Comparison of ENCODE assay signal across 8 mouse cellular contexts in the genomic region with DNA sequence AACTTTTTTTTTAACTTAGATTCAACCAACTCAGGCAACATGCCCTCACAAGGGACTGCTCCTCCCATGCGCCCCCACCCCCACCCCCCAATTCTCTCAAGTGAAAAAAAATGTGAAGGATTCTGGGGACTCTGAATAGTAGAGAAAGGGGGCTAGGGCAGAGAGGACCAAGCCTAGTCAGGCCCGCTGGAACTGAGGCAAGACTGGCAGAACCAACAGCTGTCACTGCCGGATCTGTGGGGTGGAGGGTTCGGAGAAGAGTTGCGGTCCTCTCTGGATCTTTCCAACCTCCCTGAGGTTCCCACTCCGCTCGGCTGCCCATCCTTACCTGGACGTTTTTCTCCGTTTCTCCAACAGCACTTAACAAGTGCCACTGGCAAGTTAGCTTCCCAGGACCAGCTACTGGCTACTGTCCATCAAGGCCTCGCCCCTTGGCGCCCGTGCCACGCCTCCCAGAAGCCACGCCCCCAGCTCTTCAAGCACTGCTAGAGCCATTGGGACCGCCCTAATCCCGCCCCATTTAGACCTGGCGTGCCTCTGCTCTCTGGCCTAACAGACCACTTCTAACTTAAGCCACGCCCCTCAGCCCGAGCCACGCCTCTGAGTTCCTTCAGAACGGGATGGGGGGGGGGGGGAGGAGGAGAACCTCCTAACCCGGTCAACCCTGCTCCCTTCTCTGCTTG. TPM values are rescaled to one million over a fixed set of nuclear protein-coding genes. Genes with fewer than 3 reads are reported as not detected.
DNase-seq lines count a peak whose midpoint lies in the region; ATAC-seq and TF ChIP-seq lines count a peak whose summit lies in the region.

A gene (minus strand): TSS at position 391 of the 683 bp plus-strand sequence.

- H3K27ac ChIP-seq in embryonic facial prominence, embryonic 13.5 days: no peak within 1 kb of the TSS
- no peak within 1 kb of the TSS for H3K27ac ChIP-seq in limb, embryonic 10.5 days
- H3K27ac ChIP-seq in midbrain, embryonic 12.5 days (replicated peaks): no peak within 1 kb of the TSS
- H3K27ac ChIP-seq in small intestine, adult 2 months (ENCODE audit: insufficient read depth, low read depth, low read length): no peak within 1 kb of the TSS

- no peaks in the 10 kb centered on the region for H3K9me3 ChIP-seq in embryonic facial prominence, embryonic 13.5 days
- H3K9me3 ChIP-seq in limb, embryonic 10.5 days (replicated peaks): no peaks in the 10 kb centered on the region
- H3K9me3 ChIP-seq in midbrain, embryonic 12.5 days: no peaks in the 10 kb centered on the region

- peak; percentile 98 for DNase-seq in 3134 (ENCODE audit: extremely low read depth, insufficient read length, low spot score)
- DNase-seq in adrenal gland, postnatal 36 days: peak; percentile 93
- DNase-seq in heart, adult 11 months: peak; percentile 99
- peak; percentile 97 for DNase-seq in kidney, adult 11 months
- peak; percentile 86 for DNase-seq in limb, embryonic 10.5 days (ENCODE audit: low spot score)

- TF ChIP-seq POLR2A in small intestine, adult 2 months (IDR thresholded peaks at IDR 0.05; ENCODE audit: low read depth, low read length): no peak

- peak within 1 kb of the TSS; percentile 45 for H3K4me3 ChIP-seq in embryonic facial prominence, embryonic 13.5 days
- peak within 1 kb of the TSS; percentile 47 for H3K4me3 ChIP-seq in limb, embryonic 10.5 days
- H3K4me3 ChIP-seq in midbrain, embryonic 12.5 days: peak within 1 kb of the TSS; percentile 28
- H3K4me3 ChIP-seq in small intestine, adult 2 months (ENCODE audit: low read depth, low read length): peak within 1 kb of the TSS; percentile 56

- no peaks in the 10 kb centered on the region for H3K36me3 ChIP-seq in embryonic facial prominence, embryonic 13.5 days
- no peaks in the 10 kb centered on the region for H3K36me3 ChIP-seq in limb, embryonic 10.5 days
- H3K36me3 ChIP-seq in midbrain, embryonic 12.5 days: no peaks in the 10 kb centered on the region
- no peaks in the 10 kb centered on the region for H3K36me3 ChIP-seq in small intestine, adult 2 months (ENCODE audit: control insufficient read depth, insufficient read depth, low read length)

- TF ChIP-seq CTCF in small intestine, adult 2 months (IDR thresholded peaks at IDR 0.05; ENCODE audit: extremely low read depth, insufficient read length, insufficient replicate concordance, low read depth, low read length): no peak

- 17% methylated on average over 22 of the region's 22 CpGs for WGBS in embryonic facial prominence, embryonic 13.5 days
- 10% methylated on average over 22 of the region's 22 CpGs for WGBS in limb, embryonic 10.5 days
- 30% methylated on average over 22 of the region's 22 CpGs for WGBS in midbrain, embryonic 12.5 days
- WGBS in small intestine, adult 2 months: 12% methylated on average over 20 of the region's 22 CpGs

- H3K4me2 ChIP-seq in embryonic facial prominence, embryonic 13.5 days: peak within 1 kb of the TSS; percentile 59
- peak within 1 kb of the TSS; percentile 49 for H3K4me2 ChIP-seq in midbrain, embryonic 12.5 days (replicated peaks)

- no peaks in the 10 kb centered on the region for H3K4me1 ChIP-seq in embryonic facial prominence, embryonic 13.5 days
- H3K4me1 ChIP-seq in limb, embryonic 10.5 days: no peaks in the 10 kb centered on the region
- H3K4me1 ChIP-seq in midbrain, embryonic 12.5 days: no peaks in the 10 kb centered on the region
- H3K4me1 ChIP-seq in small intestine, adult 2 months (ENCODE audit: control insufficient read depth, insufficient read depth, insufficient read length, low read length): no peaks in the 10 kb centered on the region

- H3K27me3 ChIP-seq in embryonic facial prominence, embryonic 13.5 days: peaks cover 8% of the 10 kb centered on the region; the same call in 1 of the 2 replicates
- H3K27me3 ChIP-seq in limb, embryonic 10.5 days (ENCODE audit: low read depth, poor library complexity, severe bottlenecking): peaks cover 92% of the 10 kb centered on the region
- peaks cover 17% of the 10 kb centered on the region for H3K27me3 ChIP-seq in midbrain, embryonic 12.5 days
- H3K27me3 ChIP-seq in small intestine, adult 2 months (ENCODE audit: control insufficient read depth, insufficient read depth, low read length): no peaks in the 10 kb centered on the region

- no peak within 1 kb of the TSS for H3K9ac ChIP-seq in embryonic facial prominence, embryonic 13.5 days
- no peak within 1 kb of the TSS for H3K9ac ChIP-seq in midbrain, embryonic 12.5 days (replicated peaks)

- ATAC-seq in embryonic facial prominence, embryonic 13.5 days (ENCODE audit: insufficient number of reproducible peaks, insufficient read depth, low FRiP score, low TSS enrichment, low read depth): peak; percentile 94
- ATAC-seq in midbrain, embryonic 12.5 days (ENCODE audit: low FRiP score, low read depth): peak; percentile 99

RNA-seq across cellular contexts. Expression of the gene that starts here (rescaled TPM):
- 10 to 100 TPM; 17.9 to 41.0 TPM for total RNA-seq in adrenal gland, postnatal 36 days (2021)
- polyA plus RNA-seq in embryonic facial prominence, embryonic 13.5 days (2015; fragmentation: Nextera tagmentation; extraction: Ambion mirVana): 0.83 and 0.98 TPM in 2 replicates
- 0.19 and 0.34 TPM in 2 replicates for polyA plus RNA-seq in limb, embryonic 10.5 days (2016; fragmentation: Nextera tagmentation; extraction: Ambion mirVana)
- polyA plus RNA-seq in midbrain, embryonic 12.5 days (2016; fragmentation: Nextera tagmentation; extraction: Ambion mirVana): 0.24 and 0.38 TPM in 2 replicates
- 0.16 and 0.33 TPM in 2 replicates for polyA plus RNA-seq in small intestine, adult 2 months (2012; rRNA removed)

Comparison
In these comparisons a context has a peak if more than half of its experiments do, and no peak if none do; other contexts are left out.
1. Peak in ATAC-seq, H3K4me3 ChIP-seq and H3K4me2 ChIP-seq in embryonic facial prominence, embryonic 13.5 days; RNA of the gene not detected or under 1 TPM.
2. Peak in DNase-seq and H3K4me3 ChIP-seq in limb, embryonic 10.5 days; RNA of the gene not detected or under 1 TPM.
3. Peak in ATAC-seq, H3K4me3 ChIP-seq and H3K4me2 ChIP-seq in midbrain, embryonic 12.5 days; RNA of the gene not detected or under 1 TPM.